Mouse (Mus musculus): ENCODE data around the gene Tsks.

The Tsks gene

GRCm38 (mm10) chr7:44942904-44943303 lies at the start of gene Tsks:
Gene Tsks (plus strand): TSS chr7:44943204.
- no peak for DNase-seq (ENCODE audit: low read depth, low spot score)

GRCm38 (mm10) chr7:44894175-44894574 lies 48.8 kb upstream of the Tsks start:
- no peak for DNase-seq (ENCODE audit: low read depth, low spot score)

- no peak for DNase-seq (ENCODE audit: low read depth, low spot score)
Observed at GRCm38 (mm10) chr7:44895206-44895592, 47.8 kb upstream of the Tsks start.

- peak; percentile 96 for DNase-seq (ENCODE audit: low read depth, low spot score)
Observed at GRCm38 (mm10) chr7:44895593-44896434, 47.2 kb upstream of the Tsks start, which contains the start of gene Fuz. Gene Fuz (plus strand): TSS chr7:44896079.

GRCm38 (mm10) chr7:44896499-44896898 lies 46.5 kb upstream of the Tsks start:
- peak; percentile 20 for DNase-seq (ENCODE audit: low read depth, low spot score)

GRCm38 (mm10) chr7:44898607-44899006 lies 44.4 kb upstream of the Tsks start:
- DNase-seq (ENCODE audit: low read depth, low spot score), result no peak

- no peak for DNase-seq (ENCODE audit: low read depth, low spot score)
Observed at GRCm38 (mm10) chr7:44900632-44901031, 42.4 kb upstream of the Tsks start.

- DNase-seq (ENCODE audit: low read depth, low spot score), result peak; percentile 38
Observed at GRCm38 (mm10) chr7:44901230-44901722, 41.7 kb upstream of the Tsks start.

- DNase-seq (ENCODE audit: low read depth, low spot score), result no peak
Observed at GRCm38 (mm10) chr7:44905430-44905829, 37.6 kb upstream of the Tsks start.

GRCm38 (mm10) chr7:44908706-44909476 lies 34.1 kb upstream of the Tsks start:
- DNase-seq (ENCODE audit: low read depth, low spot score), result peak; percentile 80

- DNase-seq (ENCODE audit: low read depth, low spot score), result no peak
Observed at GRCm38 (mm10) chr7:44914396-44914795, 28.6 kb upstream of the Tsks start.

- no peak for DNase-seq (ENCODE audit: low read depth, low spot score)
Observed at GRCm38 (mm10) chr7:44915314-44915713, 27.7 kb upstream of the Tsks start.

GRCm38 (mm10) chr7:44916191-44916590 lies 26.8 kb upstream of the Tsks start:
- DNase-seq (ENCODE audit: low read depth, low spot score), result no peak

GRCm38 (mm10) chr7:44916881-44917280 lies 26.1 kb upstream of the Tsks start:
- no peak for DNase-seq (ENCODE audit: low read depth, low spot score)

- DNase-seq (ENCODE audit: low read depth, low spot score), result no peak
Observed at GRCm38 (mm10) chr7:44918219-44918618, 24.8 kb upstream of the Tsks start.

GRCm38 (mm10) chr7:44919127-44919526 lies 23.9 kb upstream of the Tsks start:
- DNase-seq (ENCODE audit: low read depth, low spot score), result no peak

GRCm38 (mm10) chr7:44922530-44922929 lies 20.5 kb upstream of the Tsks start:
- no peak for DNase-seq (ENCODE audit: low read depth, low spot score)

- DNase-seq (ENCODE audit: low read depth, low spot score), result peak; percentile 57
Observed at GRCm38 (mm10) chr7:44925468-44925867, 17.5 kb upstream of the Tsks start.

- no peak for DNase-seq (ENCODE audit: low read depth, low spot score)
Observed at GRCm38 (mm10) chr7:44928570-44928969, 14.4 kb upstream of the Tsks start.

GRCm38 (mm10) chr7:44929204-44930151 lies 13.5 kb upstream of the Tsks start, which contains the start of gene Ap2a1:
Gene Ap2a1 (minus strand): TSS chr7:44929496.
- DNase-seq (ENCODE audit: low read depth, low spot score), result peak; percentile 99

- DNase-seq (ENCODE audit: low read depth, low spot score), result no peak
Observed at GRCm38 (mm10) chr7:44938680-44939079, 4.3 kb upstream of the Tsks start.

All from 3T3-L1 (cell line).